Mouse (Mus musculus) layer of hippocampus, adult 18-20 months (tissue): ENCODE data around the gene Apba3. TPM values are rescaled to one million over a fixed set of nuclear protein-coding genes. Genes with fewer than 3 reads are reported as not detected.
"Not testable (repeated sequence)": the region's sequence is repeated elsewhere in the genome, so short reads cannot be mapped to it uniquely, and the experiment has no call there.

ENCODE experiments used
- DNase-seq, 2 experiments: peaks; one replicate each; pipeline ENCODE4 v3.0.0; 2022; ENCODE audit warnings: low spot score in 2 of 2
- long read RNA-seq: library from polyadenylated mRNA; stranded (forward); transcript quantifications from one replicate; pipeline ENCODE4 v2.0.0, GENCODE M21; 2021
- total RNA-seq, 2 experiments: library from RNA; stranded (reverse); gene quantifications; 2 replicates each; pipeline ENCODE4 v1.2.3; 2021

The Apba3 gene
- 10 to 100 TPM; 39.3 to 40.9 TPM for total RNA-seq
- long read RNA-seq, transcript Apba3-201 (11 exons, 2,106 nt) = major isoform, 15 of 38 reads
- long read RNA-seq, partial matches to known transcripts = 2 of 38 reads
- long read RNA-seq, other reads (novel, unspliced or antisense) = 21 of 38 reads

GRCm38 (mm10) chr10:81266211-81267105 lies at the start of gene Apba3, which contains the start of gene Mrpl54:
Gene Apba3, plus strand, starts transcription at chr10:81266960.
Gene Mrpl54, minus strand, starts transcription at chr10:81266934.
- DNase-seq = peak; percentile 93 to 97

- DNase-seq = not testable (repeated sequence)
These were observed 49.5 kb upstream of the Apba3 start for GRCm38 (mm10) chr10:81217267-81217666.

GRCm38 (mm10) chr10:81217964-81218363 lies 48.8 kb upstream of the Apba3 start:
- DNase-seq = peak in 1 of 2 experiments; percentile 57

GRCm38 (mm10) chr10:81221402-81222015 lies 45.3 kb upstream of the Apba3 start:
- DNase-seq = no peak

GRCm38 (mm10) chr10:81223731-81224130 lies 43.0 kb upstream of the Apba3 start:
- not testable (repeated sequence) for DNase-seq

- DNase-seq = peak in 1 of 2 experiments; percentile 54
These were observed 36.9 kb upstream of the Apba3 start for GRCm38 (mm10) chr10:81229735-81230437.

GRCm38 (mm10) chr10:81230438-81231332 lies 36.1 kb upstream of the Apba3 start, which contains the start of gene Atcay:
Gene Atcay, minus strand, starts transcription at chr10:81230833.
- peak; percentile 79 to 90 for DNase-seq

GRCm38 (mm10) chr10:81231436-81231835 lies 35.3 kb upstream of the Apba3 start:
- DNase-seq = no peak

GRCm38 (mm10) chr10:81232580-81233225 lies 34.1 kb upstream of the Apba3 start, which contains the start of gene Zfr2:
Gene Zfr2, plus strand, starts transcription at chr10:81233155.
- DNase-seq = peak; percentile 90 to 92

GRCm38 (mm10) chr10:81233226-81233585 lies 33.6 kb upstream of the Apba3 start:
- DNase-seq = no peak

- DNase-seq = no peak
These were observed 32.6 kb upstream of the Apba3 start for GRCm38 (mm10) chr10:81234206-81234605.

- no peak for DNase-seq
These were observed 30.1 kb upstream of the Apba3 start for GRCm38 (mm10) chr10:81236471-81237268.

- DNase-seq = no peak
These were observed 28.1 kb upstream of the Apba3 start for GRCm38 (mm10) chr10:81238618-81239017.

- peak in 1 of 2 experiments; percentile 82 for DNase-seq
These were observed 25.9 kb upstream of the Apba3 start for GRCm38 (mm10) chr10:81240876-81241275.

GRCm38 (mm10) chr10:81242021-81242420 lies 24.7 kb upstream of the Apba3 start:
- DNase-seq = no peak

GRCm38 (mm10) chr10:81244146-81244545 lies 22.6 kb upstream of the Apba3 start:
- DNase-seq = no peak

GRCm38 (mm10) chr10:81244595-81244994 lies 22.2 kb upstream of the Apba3 start:
- peak in 1 of 2 experiments; percentile 71 for DNase-seq

GRCm38 (mm10) chr10:81245166-81245565 lies 21.6 kb upstream of the Apba3 start:
- no peak for DNase-seq

- DNase-seq = no peak
These were observed 19.0 kb upstream of the Apba3 start for GRCm38 (mm10) chr10:81247804-81248203.
